Mouse (Mus musculus): Measurements from ENCODE around the gene Coq9.

Gene Coq9

DNA sequence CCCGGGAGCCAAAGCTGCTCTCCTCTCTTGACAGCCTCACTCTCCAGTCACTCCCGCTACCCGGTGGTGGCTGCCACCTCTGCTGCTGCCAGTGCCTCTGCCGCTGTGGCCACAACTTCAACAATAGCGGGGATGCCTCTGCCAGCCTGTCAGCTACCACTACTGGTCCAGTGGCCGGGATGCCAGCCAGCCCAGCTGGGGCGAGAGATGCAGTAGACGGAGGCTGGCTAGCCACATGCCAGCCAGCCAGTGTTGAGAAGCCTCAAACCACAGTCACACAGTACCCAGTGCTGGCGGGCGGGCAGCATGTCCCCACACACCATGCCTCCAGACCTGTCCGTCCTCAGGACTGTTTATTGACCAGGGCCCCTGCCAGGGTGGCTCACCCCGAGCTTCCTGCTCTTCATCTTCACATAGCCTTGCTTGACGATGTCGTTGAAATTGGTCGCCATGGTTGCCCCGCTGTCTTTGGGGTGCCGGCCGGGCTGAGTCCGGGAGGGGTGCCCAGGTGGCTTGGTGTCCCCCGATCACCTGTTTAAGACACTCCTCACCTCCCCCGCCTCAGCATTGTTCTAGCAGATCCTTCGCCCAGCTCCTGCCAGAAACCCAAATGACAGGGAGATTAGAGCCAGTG lies 32.5 kb downstream of the Coq9 start:
- no peak for DNase-seq

GRCm38 (mm10) chr8:94871108-94871894 lies 33.2 kb downstream of the Coq9 start:
- no peak for DNase-seq

- DNase-seq: no peak
These were observed 34.0 kb downstream of the Coq9 start for GRCm38 (mm10) chr8:94872156-94872555.

- DNase-seq: no peak
These were observed 34.5 kb downstream of the Coq9 start for GRCm38 (mm10) chr8:94872576-94872975.

- DNase-seq: peak; percentile 82 to 83
These were observed 36.2 kb downstream of the Coq9 start for GRCm38 (mm10) chr8:94874358-94874757.

GRCm38 (mm10) chr8:94875096-94875870 lies 37.2 kb downstream of the Coq9 start:
- no peak for DNase-seq

GRCm38 (mm10) chr8:94875871-94876150 lies 37.7 kb downstream of the Coq9 start:
- no peak for DNase-seq

- peak; percentile 86 to 88 for DNase-seq
These were observed 38.1 kb downstream of the Coq9 start, which contains the start of gene Dok4 for GRCm38 (mm10) chr8:94876197-94876730. TSS of gene Dok4 (minus strand) at chr8:94876330.

- no peak for DNase-seq
These were observed 38.7 kb downstream of the Coq9 start for GRCm38 (mm10) chr8:94876820-94877219.

GRCm38 (mm10) chr8:94880742-94881141 lies 42.6 kb downstream of the Coq9 start:
- no peak for DNase-seq

GRCm38 (mm10) chr8:94888383-94889036 lies 50.4 kb downstream of the Coq9 start:
- no peak for DNase-seq

GRCm38 (mm10) chr8:94892917-94893316 lies 54.8 kb downstream of the Coq9 start:
- DNase-seq: no peak

GRCm38 (mm10) chr8:94899262-94899661 lies 61.1 kb downstream of the Coq9 start:
- DNase-seq: no peak

DNA sequence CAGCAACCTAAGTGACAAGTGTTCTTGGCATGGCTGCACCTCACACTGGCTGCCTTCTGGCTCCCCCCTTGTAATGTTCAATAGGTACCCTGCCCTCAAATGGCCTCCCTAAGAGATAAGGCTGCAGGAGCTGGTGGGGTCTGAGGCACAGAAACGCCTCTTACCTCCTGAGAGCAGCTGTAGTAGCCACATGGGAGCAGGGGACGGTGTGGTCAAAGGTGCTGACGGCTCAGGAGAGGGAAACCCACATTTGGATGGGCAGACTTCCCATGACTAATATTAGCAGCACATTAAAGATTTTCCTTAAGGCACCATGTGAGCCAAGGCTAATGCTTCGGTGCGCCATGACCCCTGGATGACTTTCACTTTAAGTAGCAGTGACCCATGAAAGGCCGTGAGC lies 62.5 kb downstream of the Coq9 start:
- DNase-seq: no peak

- no peak for DNase-seq
These were observed 62.9 kb downstream of the Coq9 start for GRCm38 (mm10) chr8:94901031-94901430.

GRCm38 (mm10) chr8:94903709-94904108 lies 65.6 kb downstream of the Coq9 start:
- DNase-seq: no peak
